Mouse (Mus musculus) hindlimb bud, embryonic 11.5 days (tissue): Measurements from ENCODE around the gene Plpp2.

ENCODE experiments used
- DNase-seq: peaks from one replicate; pipeline ENCODE4 v3.0.0-alpha.2; 2012; ENCODE audit warnings: low read depth, low spot score; ENCODE audit errors: extremely low spot score

Plpp2 gene

GRCm38 (mm10) chr10:79533126-79533911 is at the start of gene Plpp2:
Plpp2 (minus strand) TSS chr10:79533796.
- no peak for DNase-seq

GRCm38 (mm10) chr10:79581501-79581900 is 47.9 kb upstream of the Plpp2 start:
- no peak for DNase-seq

- DNase-seq, result peak; percentile 3
These were observed 47.2 kb upstream of the Plpp2 start for GRCm38 (mm10) chr10:79580811-79581210.

- DNase-seq, result no peak
These were observed 46.8 kb upstream of the Plpp2 start for GRCm38 (mm10) chr10:79580356-79580755.

GRCm38 (mm10) chr10:79579781-79580180 is 46.2 kb upstream of the Plpp2 start:
- no peak for DNase-seq

GRCm38 (mm10) chr10:79578891-79579290 is 45.3 kb upstream of the Plpp2 start:
- no peak for DNase-seq

GRCm38 (mm10) chr10:79578276-79578675 is 44.7 kb upstream of the Plpp2 start:
- DNase-seq, result no peak

GRCm38 (mm10) chr10:79577376-79577775 is 43.8 kb upstream of the Plpp2 start:
- no peak for DNase-seq

GRCm38 (mm10) chr10:79575754-79576153 is 42.2 kb upstream of the Plpp2 start:
- DNase-seq, result no peak

- no peak for DNase-seq
These were observed 41.2 kb upstream of the Plpp2 start for GRCm38 (mm10) chr10:79574796-79575195.

GRCm38 (mm10) chr10:79574350-79574749 is 40.8 kb upstream of the Plpp2 start:
- no peak for DNase-seq

GRCm38 (mm10) chr10:79573611-79574010 is 40.0 kb upstream of the Plpp2 start:
- DNase-seq, result no peak

- DNase-seq, result no peak
These were observed 37.7 kb upstream of the Plpp2 start for GRCm38 (mm10) chr10:79571314-79571713.

- DNase-seq, result no peak
These were observed 36.3 kb upstream of the Plpp2 start for GRCm38 (mm10) chr10:79569921-79570320.

- no peak for DNase-seq
These were observed 26.1 kb upstream of the Plpp2 start for GRCm38 (mm10) chr10:79559716-79560115.

GRCm38 (mm10) chr10:79557496-79557895 is 23.9 kb upstream of the Plpp2 start:
- no peak for DNase-seq

GRCm38 (mm10) chr10:79556951-79557350 is 23.4 kb upstream of the Plpp2 start:
- no peak for DNase-seq

GRCm38 (mm10) chr10:79555238-79555724 is 21.7 kb upstream of the Plpp2 start:
- no peak for DNase-seq

GRCm38 (mm10) chr10:79554330-79555237 is 21.0 kb upstream of the Plpp2 start, which contains the start of gene Mier2:
Mier2 (minus strand) TSS chr10:79555199.
- DNase-seq, result no peak

- no peak for DNase-seq
These were observed 20.1 kb upstream of the Plpp2 start for GRCm38 (mm10) chr10:79553691-79554090.

- no peak for DNase-seq
These were observed 19.6 kb upstream of the Plpp2 start for GRCm38 (mm10) chr10:79553176-79553575.

- DNase-seq, result no peak
These were observed 18.9 kb upstream of the Plpp2 start for GRCm38 (mm10) chr10:79552531-79552930.
